Mouse (Mus musculus) frontal cortex, postnatal 25 days (tissue): Measurements from ENCODE around the gene Anks6.
A peak's percentile ranks its signal among the peaks of the same experiment; 100 is the strongest.
"Not testable (repeated sequence)": the region's sequence is repeated elsewhere in the genome, so short reads cannot be mapped to it uniquely, and the experiment has no call there.

Source experiments
- DNase-seq, 2 experiments: peaks; one replicate each; pipeline ENCODE4 v3.0.0; 2022; ENCODE audit warnings: low spot score in 2 of 2

Anks6 gene

DNA sequence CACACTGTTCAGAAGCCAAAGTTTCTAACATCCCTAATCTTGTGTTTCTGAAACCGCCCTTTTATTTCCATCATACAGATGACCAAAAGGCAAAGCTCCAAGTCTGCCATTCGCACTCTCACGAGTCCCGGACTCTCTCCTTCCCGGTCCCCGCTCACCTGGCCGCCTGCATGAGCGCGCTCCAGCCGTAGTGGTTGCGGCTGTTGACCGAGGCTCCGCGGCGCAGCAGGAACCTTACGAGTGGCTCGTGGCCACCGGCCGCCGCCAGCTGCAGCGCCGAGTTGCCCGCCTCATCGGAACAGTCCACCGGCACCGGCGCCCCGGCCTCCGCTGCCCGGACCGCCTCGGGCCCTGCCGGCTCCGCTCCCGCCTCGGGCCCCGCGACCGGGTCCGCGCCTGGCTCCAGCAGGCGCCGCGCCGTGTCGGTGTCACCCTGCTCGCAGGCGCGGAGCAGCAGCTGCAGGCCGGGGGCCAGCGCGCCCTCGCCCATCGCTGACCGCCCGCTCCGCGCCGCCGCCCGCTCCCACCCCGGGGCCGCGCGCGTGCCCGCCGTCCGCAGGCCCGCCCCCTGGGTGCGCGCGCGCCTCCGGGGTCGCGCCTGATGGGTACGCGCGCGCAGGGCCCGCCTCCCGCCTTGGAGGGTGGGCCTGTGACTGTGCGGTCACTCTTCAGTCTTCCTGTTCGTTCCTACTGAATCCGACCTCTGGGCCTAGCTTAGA is at the start of gene Anks6:
Anks6 (minus strand) TSS at position 637 of the 719 bp plus-strand sequence.
- DNase-seq, result peak; percentile 52 to 69

DNA sequence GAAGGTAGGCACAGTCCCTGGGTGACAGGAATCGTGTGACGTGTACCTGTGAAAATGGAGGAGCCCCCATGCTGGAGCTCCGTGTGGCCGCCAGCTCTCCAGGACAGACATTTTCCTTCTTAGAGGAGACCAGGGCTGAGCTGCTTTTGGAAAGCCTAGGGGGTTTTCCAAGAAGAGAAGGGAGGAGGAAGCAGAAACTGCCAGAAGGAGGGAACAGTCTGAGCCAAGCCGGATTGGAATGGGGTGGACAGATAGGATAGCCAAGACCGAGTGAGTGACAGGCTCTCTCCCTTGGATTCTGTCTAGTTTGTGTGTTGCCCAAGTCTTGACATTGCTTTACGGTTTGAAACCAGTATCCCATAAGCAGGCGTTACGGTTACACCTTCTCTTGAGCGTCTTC is 46.3 kb upstream of the Anks6 start:
- no peak for DNase-seq

GRCm38 (mm10) chr4:47093647-47094046 is 36.4 kb upstream of the Anks6 start:
- DNase-seq, result no peak

DNA sequence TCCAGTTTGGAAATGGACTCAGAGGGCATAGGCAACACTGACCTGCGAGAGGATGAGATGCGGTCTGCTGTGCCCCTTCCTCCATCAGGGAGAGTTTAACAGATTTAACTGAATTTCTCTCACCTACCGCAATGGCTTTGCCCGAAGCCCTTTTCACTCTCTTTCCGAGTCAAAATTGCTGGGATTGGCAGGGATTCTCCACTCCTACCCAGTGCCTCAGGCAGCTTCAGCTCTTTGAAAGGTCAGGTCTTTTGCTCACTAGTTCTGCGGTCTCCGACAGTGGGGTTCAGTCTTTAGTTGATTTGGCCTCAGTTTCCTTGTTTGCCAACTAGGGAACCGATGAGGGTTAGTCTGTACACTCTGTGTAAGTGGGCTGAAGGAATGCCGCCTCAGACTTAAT is 35.9 kb upstream of the Anks6 start:
- DNase-seq, result no peak

- DNase-seq, result no peak
Observed at GRCm38 (mm10) chr4:47092387-47093021, 35.3 kb upstream of the Anks6 start.

- no peak for DNase-seq
Observed at GRCm38 (mm10) chr4:47091493-47092386, 34.5 kb upstream of the Anks6 start, which contains the start of gene Galnt12. Galnt12 (plus strand) TSS chr4:47091909.

- no peak for DNase-seq
Observed at GRCm38 (mm10) chr4:47088671-47089070, 31.4 kb upstream of the Anks6 start.

GRCm38 (mm10) chr4:47083824-47084223 is 26.6 kb upstream of the Anks6 start:
- DNase-seq, result no peak

DNA sequence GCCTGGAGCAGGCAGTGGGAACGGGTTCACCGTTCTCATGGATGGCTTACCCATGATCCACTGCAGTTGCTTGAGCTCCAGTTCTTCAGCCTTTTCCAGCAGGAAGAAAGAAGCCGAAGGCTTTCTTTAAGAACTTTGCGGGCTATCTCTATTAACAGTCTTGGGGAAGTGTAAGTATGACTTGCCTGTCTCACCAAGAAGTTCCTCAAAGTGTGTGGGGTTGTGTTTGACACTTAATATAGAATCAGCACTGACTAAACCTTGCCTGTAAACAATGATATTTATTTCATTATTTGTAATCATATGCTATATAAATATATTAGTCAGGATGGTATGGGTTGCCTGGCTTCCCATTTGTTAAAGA is 23.4 kb upstream of the Anks6 start:
- DNase-seq, result no peak

GRCm38 (mm10) chr4:47079997-47080646 is 22.9 kb upstream of the Anks6 start:
- DNase-seq, result no peak

DNA sequence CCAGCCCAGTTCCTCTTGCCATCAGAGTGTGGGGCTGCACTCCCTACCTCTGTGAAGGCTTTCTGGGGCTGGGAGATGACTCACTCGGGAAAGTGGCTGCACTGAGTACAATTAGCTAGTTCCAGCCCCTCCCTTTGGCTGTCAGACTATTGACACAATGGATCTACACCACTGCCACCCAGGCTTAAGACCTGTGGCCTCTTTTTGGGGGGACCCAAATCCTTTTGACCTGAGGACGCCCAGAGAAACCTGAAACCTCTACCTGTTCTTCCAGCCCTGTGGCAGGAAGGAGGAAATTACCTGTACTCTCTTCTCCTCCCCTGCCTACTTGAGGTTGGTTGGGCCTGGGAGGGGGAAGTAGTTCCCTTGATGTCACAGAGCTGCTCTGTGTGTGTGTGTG is 17.8 kb upstream of the Anks6 start:
- DNase-seq, result no peak

DNA sequence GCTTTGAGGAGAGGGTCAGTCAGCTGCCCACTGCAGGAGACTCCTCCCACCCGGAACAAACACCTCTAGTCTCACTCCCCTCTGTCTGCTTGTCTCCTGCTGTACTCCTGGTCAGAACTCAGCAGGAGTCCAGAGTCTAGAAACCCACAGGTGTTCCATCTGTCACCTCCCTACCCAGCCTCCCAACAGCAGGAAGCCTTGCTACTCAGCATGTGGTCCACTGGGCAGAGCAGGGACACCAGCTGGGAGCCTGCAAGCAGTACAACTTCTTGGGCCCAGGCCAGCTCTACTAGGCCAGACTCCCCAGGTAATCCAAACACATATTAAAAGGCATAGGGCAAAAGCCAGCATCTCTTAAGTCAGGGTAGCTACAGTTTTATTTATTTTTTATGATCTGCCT is 3.7 kb upstream of the Anks6 start:
- no peak for DNase-seq

- DNase-seq, result no peak
Observed at GRCm38 (mm10) chr4:47057510-47058325, 491 bp upstream of the Anks6 start.

GRCm38 (mm10) chr4:47055570-47056080 is 1.6 kb downstream of the Anks6 start:
- DNase-seq, result no peak

DNA sequence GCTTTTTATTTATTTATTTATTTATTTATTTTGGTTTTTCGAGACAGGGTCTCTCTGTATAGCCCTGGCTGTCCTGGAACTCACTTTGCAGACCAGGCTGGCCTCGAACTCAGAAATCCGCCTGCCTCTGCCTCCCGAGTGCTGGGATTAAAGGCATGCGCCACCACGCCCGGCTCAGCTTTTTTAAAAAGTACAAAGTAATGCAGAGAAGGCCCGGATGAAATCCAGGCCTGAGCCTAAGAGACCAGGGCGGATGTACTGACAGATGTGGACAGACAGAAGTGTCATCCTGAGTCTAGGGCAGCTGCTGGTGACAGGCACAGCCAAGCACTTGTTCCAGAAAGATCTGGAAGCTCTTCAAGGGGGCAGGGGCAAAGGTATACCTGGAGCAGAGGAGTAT is 2.1 kb downstream of the Anks6 start:
- DNase-seq, result not testable (repeated sequence)

GRCm38 (mm10) chr4:47051905-47052304 is 5.3 kb downstream of the Anks6 start:
- no peak for DNase-seq

DNA sequence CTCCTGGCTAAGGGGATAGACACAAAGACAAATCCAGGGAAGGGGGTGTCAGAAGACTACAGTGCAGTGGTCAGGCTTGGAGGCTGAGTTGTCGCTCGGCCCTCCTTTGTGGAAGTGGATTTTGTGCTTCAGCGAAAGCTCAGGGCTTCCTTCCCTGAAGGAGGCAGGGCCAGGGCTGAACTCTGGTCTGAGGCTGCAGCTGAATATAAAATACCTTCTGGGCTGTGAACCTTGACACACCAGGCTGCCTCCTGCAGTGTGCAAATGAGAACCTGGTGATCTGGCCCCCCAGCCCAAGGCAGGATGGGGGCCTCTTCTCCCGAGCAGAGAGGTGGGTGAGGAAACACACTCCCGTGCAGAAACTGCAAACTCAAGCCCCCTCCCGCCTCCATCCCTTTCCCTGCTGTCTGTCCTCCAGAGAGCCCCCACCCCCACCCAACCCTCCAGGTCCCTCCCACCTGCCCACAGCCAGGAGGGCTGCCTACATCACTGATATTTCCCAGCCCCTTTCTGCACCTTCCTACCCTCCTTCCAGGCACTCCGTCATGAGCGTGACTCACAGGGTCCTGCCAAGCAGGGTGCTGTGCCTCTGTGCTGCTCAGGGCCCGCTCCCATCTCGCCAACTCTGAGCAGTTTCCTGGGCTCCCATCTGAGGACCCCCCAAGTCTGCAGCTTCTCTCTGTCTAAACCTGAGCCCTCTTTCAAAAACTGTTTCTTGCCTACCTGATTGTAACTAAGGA is 6.4 kb downstream of the Anks6 start:
- no peak for DNase-seq

DNA sequence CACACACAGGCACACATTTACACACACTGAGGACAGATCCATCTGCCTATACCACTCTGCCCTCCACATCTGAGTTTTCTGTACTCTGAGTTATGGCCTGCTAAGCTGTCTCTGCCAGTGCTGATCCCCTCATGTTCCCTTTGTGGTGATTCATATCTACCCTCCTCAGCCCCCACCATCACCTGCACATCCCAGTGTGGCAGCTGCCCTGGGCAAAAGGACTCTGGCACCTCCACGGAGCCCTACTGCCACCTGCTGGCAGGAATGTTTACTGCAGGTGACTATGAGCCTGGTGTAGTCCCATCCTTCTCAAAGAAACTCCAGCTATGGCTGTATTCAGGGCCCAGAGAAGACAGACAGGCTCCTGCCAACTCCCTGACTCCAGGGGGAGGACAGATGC is 7.1 kb downstream of the Anks6 start:
- peak; percentile 91 to 95 for DNase-seq

DNA sequence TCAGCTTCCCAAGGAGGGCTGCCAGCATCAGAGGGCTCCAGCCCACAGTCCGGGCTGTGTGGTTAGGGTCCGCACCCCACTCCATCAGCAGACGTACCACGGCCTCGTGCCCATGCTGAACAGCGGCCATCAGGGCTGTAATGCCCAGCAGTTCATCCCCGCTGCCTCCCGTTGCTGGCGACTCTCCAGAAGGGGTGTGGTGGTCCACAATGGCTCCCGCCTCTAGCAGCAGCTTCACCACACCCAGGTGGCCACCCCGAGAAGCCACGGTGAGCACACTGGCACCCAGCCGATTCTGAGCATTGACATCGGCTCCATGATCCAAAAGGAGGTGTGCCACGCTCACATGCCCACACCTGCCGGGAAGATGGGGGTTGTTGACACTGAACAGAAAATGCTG is 8.0 kb downstream of the Anks6 start:
- DNase-seq, result no peak

- DNase-seq, result no peak
Observed at GRCm38 (mm10) chr4:47047765-47048164, 9.5 kb downstream of the Anks6 start.
